Mouse (Mus musculus) kidney, embryonic 14.5 days (tissue): ENCODE data around the gene Pnldc1. TPM values are rescaled to one million over a fixed set of nuclear protein-coding genes. Genes with fewer than 3 reads are reported as not detected.

Source experiments
- ATAC-seq: fragments of 200-750 bp; cut with Nextera tagmentation; 2 replicates; pipeline ENCODE4 v1.8.0; 2017; ENCODE audit warnings: moderate number of reproducible peaks, mild to moderate bottlenecking, moderate TSS enrichment, moderate library complexity; ENCODE audit not compliant: low FRiP score, low TSS enrichment
- H3K27ac ChIP-seq: fragments of 300-500 bp; sonication (generic); 2 replicates; pipeline ENCODE4 v1.5.1; 2014; ENCODE audit warnings: low read depth, mild to moderate bottlenecking, low read length, moderate library complexity, mixed read lengths
- H3K27me3 ChIP-seq: fragments of 300-500 bp; sonication (generic); 2 replicates; pipeline ENCODE4 v1.6.1; 2014; ENCODE audit warnings: mild to moderate bottlenecking, low read length; ENCODE audit not compliant: control insufficient read depth, insufficient read depth
- H3K36me3 ChIP-seq: fragments of 300-500 bp; sonication (generic); 2 replicates; pipeline ENCODE4 v1.6.1; 2014; ENCODE audit warnings: low read length, mixed read lengths; ENCODE audit not compliant: control insufficient read depth, insufficient read depth
- H3K4me1 ChIP-seq: fragments of 300-500 bp; sonication (generic); 2 replicates; pipeline ENCODE4 v1.6.1; 2014; ENCODE audit warnings: low read length, mixed read lengths; ENCODE audit not compliant: control insufficient read depth, insufficient read depth
- H3K4me2 ChIP-seq: fragments of 300-500 bp; sonication (generic); replicated peaks from 2 replicates; pipeline ENCODE4 v1.6.1; 2014; ENCODE audit warnings: low read depth, mild to moderate bottlenecking, low read length
- H3K4me3 ChIP-seq: fragments of 300-500 bp; sonication (generic); 2 replicates; pipeline ENCODE4 v1.5.1; 2014; ENCODE audit warnings: mild to moderate bottlenecking, low read length
- H3K9ac ChIP-seq: fragments of 300-500 bp; sonication (generic); 2 replicates; pipeline ENCODE4 v1.6.1; 2014; ENCODE audit warnings: low read depth, mild to moderate bottlenecking, low read length, moderate library complexity
- H3K9me3 ChIP-seq: fragments of 300-500 bp; sonication (generic); 2 replicates; pipeline ENCODE4 v1.6.1; 2016; ENCODE audit warnings: low read length; ENCODE audit not compliant: control insufficient read depth
- WGBS: fragments of 180-500 bp; shearing (Covaris S2); extraction: QIAGEN DNeasy Blood & Tissue Kit; methylation state at CpG from one replicate; pipeline ENCODE4 v1.1.7; 2014; 5-methylcytosine and 5-hydroxymethylcytosine counted together
- polyA plus RNA-seq: library from polyadenylated mRNA; unstranded; fragments of >200 nt; fragmentation: Nextera tagmentation; extraction: Ambion mirVana; gene quantifications from 2 replicates; pipeline ENCODE4 v1.2.1, GENCODE M21; 2014

The Pnldc1 gene
- polyA plus RNA-seq, 1 experiment from 2014 or later: 1.7 TPM

DNA sequence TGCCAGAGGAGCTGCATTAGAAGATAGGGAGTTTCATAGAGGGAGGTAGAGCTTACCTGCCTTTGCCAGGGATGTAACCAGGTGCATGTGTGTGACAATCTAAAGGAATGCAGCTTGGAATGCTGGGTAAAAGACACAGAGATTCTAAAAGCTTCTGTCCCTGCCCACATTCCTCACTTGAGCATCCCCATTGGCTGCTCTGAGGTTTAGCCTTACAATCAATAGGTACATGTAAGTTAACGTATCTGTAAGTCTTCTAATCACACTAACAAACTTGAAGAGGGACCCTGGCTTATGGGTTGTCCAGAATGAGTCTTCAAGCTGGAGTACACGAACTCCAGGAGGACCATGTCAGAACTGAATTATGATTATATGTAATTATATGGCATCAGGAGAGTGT, 42.0 kb downstream of the Pnldc1 start, which contains the start of gene Mas1:
Gene Mas1 (minus strand): TSS at position 101 of the 400 bp plus-strand sequence.
- Histone ChIP-seq H3K36me3 (no peaks in the 10 kb centered on the region), H3K27ac (no peak within 1 kb of the TSS), H3K9me3 (no peaks in the 10 kb centered on the region), H3K9ac (no peak within 1 kb of the TSS), H3K4me1 (no peaks in the 10 kb centered on the region), H3K4me2 (no peak within 1 kb of the TSS), H3K27me3 (no peaks in the 10 kb centered on the region), H3K4me3 (no peak within 1 kb of the TSS)
- 57% methylated on average over 2 of the region's 2 CpGs for WGBS
- ATAC-seq: no peak

DNA sequence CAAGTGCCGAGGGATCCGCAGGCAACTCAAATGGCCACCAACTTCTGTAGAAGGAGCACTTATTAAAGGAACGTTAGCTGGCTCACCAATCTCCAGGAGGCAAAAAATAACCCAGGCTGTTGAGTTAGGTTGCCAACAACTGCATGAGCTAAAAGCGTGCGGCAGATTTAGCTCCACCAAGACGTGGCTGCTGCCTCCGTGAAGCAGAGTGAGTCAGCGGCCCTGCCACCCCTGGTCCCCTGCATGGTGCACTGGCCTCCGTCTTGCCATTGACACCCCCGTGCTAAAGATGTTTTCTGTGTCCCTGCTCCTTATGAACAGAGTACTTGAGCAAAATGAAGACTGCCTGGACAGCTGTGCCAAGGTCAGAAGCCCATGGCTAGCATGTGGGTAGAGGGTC, 43.2 kb downstream of the Pnldc1 start:
- H3K9me3 ChIP-seq: no peaks in the 10 kb centered on the region
- ATAC-seq: no peak

DNA sequence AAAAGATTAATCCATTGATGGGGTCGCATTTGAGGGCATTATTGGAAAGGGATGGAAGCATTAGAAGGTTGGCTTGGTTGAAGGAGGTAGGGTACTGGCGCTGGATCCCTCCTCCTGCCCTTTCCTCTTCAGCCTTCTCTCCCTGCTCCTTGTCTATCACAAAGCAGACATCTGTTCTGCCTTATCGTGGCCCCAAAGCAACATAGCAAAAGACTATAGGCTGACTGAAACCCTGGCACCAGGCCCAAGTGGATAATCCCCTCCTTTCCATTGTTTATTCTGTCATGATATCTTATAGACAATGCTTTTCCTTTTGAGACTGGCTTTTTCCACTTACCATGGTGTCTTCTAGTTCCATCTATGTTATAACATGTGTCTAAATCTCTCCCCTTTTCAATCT, 44.6 kb downstream of the Pnldc1 start:
- Histone ChIP-seq H3K9ac (no peak overlapping the region), H3K4me3 (no peak overlapping the region), H3K27me3 (no peaks in the 10 kb centered on the region), H3K4me2 (no peak overlapping the region), H3K36me3 (no peaks in the 10 kb centered on the region), H3K27ac (no peak overlapping the region), H3K9me3 (no peaks in the 10 kb centered on the region), H3K4me1 (no peaks in the 10 kb centered on the region)
- ATAC-seq: no peak
- 70% methylated on average over 3 of the region's 3 CpGs for WGBS

More for the DNA sequence above, 43.2 kb downstream of the Pnldc1 start:
- no peak overlapping the region for H3K4me2 ChIP-seq
- no peak overlapping the region for H3K9ac ChIP-seq
- no peaks in the 10 kb centered on the region for H3K27me3 ChIP-seq
- no peak overlapping the region for H3K4me3 ChIP-seq
- H3K36me3 ChIP-seq: no peaks in the 10 kb centered on the region
- no peak overlapping the region for H3K27ac ChIP-seq
- 89% methylated on average over 10 of the region's 10 CpGs for WGBS
- no peaks in the 10 kb centered on the region for H3K4me1 ChIP-seq

DNA sequence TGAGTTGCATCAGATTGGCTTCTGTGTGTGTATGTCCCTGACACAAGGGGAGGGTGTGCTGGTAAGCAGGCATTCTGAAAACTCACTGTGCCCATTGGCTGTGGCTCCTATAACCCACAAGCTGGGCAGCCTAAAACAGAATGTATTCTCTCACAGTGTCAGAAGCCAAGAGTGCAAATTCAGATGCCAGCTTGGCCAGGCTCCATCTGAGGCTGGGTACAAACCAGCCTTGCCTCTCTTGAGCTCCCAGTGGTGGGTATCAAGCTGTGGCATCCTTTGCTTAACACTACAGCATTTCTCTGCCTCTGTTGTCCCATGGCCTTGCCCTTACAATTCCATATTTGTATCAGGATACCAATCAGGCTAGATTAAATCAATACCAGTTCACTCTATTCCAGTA, 45.9 kb downstream of the Pnldc1 start:
- Histone ChIP-seq H3K36me3 (no peaks in the 10 kb centered on the region), H3K27me3 (no peaks in the 10 kb centered on the region), H3K4me2 (no peak overlapping the region), H3K4me1 (no peaks in the 10 kb centered on the region), H3K9ac (no peak overlapping the region), H3K27ac (no peak overlapping the region), H3K9me3 (no peaks in the 10 kb centered on the region), H3K4me3 (no peak overlapping the region)
- no peak for ATAC-seq

DNA sequence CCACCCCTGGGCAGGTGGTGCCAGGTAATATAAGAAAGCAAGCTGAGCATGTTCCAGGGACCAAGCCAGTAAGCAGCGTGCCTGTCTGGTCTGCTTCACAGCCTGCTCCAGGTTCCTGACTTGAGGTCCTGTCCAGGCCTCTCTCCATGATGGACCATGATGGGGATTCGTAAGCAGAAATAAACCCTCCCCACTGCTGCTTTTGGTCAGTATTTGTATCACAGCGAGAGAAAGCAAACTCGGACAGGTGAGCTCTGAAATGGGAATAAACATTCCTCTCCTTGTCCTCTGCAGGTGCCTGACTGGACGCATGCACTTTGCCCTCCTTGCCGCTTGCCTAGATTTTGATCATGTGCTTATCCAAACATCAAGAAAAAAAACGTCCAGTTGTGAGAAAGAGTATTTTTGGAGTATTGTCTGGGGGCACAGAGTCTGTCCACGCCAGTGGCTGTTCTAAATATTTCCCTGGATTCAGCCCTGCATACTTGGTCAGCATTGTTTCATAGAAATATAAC, 51.0 kb downstream of the Pnldc1 start:
- ATAC-seq: no peak
- Histone ChIP-seq H3K4me2 (no peak overlapping the region), H3K9me3 (no peaks in the 10 kb centered on the region), H3K36me3 (no peaks in the 10 kb centered on the region), H3K4me3 (no peak overlapping the region), H3K4me1 (no peaks in the 10 kb centered on the region), H3K9ac (no peak overlapping the region), H3K27ac (no peak overlapping the region), H3K27me3 (no peaks in the 10 kb centered on the region)
- 76% methylated on average over 8 of the region's 8 CpGs for WGBS

DNA sequence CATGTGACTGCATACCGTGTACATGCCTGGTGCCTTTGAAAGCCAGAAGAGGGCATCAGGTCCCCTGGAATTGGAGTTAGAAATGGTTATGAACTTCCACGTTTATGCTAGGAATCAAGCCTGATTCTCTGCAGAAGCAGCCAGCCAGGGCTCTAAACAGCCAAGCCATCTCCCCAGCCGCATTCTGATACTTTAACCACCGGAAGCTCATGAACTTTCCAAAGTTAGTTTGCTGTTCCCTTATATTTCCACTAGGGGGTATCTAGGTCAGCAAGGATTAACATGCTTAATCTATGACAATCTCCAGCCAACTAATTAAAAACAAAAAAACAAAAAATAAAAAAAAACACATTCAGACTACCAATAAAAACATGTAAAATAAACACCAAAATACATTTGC, 52.0 kb downstream of the Pnldc1 start:
- Histone ChIP-seq H3K9me3 (no peaks in the 10 kb centered on the region), H3K4me1 (no peaks in the 10 kb centered on the region), H3K27me3 (no peaks in the 10 kb centered on the region), H3K4me3 (no peak overlapping the region), H3K27ac (no peak overlapping the region), H3K4me2 (no peak overlapping the region), H3K36me3 (no peaks in the 10 kb centered on the region), H3K9ac (no peak overlapping the region)
- WGBS: 39% methylated on average over 4 of the region's 4 CpGs
- ATAC-seq: no peak

DNA sequence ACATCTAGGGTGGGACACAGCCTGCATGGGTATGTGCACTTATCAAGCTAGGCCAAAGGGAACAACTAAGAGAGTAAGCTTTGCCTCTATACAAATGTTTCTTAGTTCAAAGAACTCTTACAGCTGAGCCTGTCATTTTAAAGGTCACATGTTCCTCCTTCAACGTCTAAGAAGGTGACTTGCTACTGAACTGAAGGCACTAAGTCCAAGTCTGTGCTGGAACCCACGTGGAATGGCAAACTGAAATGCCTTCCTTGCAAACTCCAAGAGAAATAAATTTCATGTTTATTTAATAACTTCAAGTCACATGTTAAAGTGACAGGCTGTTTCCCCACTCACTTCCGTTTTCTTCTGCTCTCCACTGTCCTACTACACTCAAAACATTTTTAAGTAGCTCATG, 52.6 kb downstream of the Pnldc1 start:
- no peaks in the 10 kb centered on the region for H3K4me1 ChIP-seq
- no peak overlapping the region for H3K9ac ChIP-seq
- no peak overlapping the region for H3K4me3 ChIP-seq
- no peak for ATAC-seq
- no peak overlapping the region for H3K4me2 ChIP-seq
- no peaks in the 10 kb centered on the region for H3K9me3 ChIP-seq
- no peaks in the 10 kb centered on the region for H3K27me3 ChIP-seq
- H3K27ac ChIP-seq: no peak overlapping the region
- no peaks in the 10 kb centered on the region for H3K36me3 ChIP-seq
- 38% methylated on average over 3 of the region's 3 CpGs for WGBS

DNA sequence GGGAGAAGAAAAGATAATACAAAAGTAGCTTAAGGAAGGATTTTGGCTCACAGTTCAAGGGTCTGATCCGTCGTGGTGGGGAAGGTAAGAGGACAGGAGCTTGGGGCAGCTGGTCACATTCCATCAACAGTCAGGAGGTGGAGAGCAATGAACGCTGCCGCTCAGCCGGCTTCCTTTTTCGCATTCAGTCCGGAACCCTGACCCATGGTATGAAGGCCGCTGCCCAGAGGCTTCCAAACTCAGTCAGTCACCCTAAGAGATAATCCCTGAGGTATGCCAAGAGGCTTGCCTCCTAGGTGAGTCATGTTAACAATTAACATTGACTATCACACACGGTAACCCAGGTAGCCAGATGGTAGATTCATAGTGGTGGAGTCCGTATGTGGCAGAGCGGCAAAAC, 55.6 kb downstream of the Pnldc1 start:
- Histone ChIP-seq H3K4me1 (no peaks in the 10 kb centered on the region), H3K27ac (no peak overlapping the region), H3K9ac (no peak overlapping the region), H3K4me3 (no peak overlapping the region), H3K27me3 (no peaks in the 10 kb centered on the region), H3K36me3 (no peaks in the 10 kb centered on the region), H3K4me2 (no peak overlapping the region), H3K9me3 (no peaks in the 10 kb centered on the region)
- WGBS: 96% methylated on average over 11 of the region's 11 CpGs
- ATAC-seq: no peak

DNA sequence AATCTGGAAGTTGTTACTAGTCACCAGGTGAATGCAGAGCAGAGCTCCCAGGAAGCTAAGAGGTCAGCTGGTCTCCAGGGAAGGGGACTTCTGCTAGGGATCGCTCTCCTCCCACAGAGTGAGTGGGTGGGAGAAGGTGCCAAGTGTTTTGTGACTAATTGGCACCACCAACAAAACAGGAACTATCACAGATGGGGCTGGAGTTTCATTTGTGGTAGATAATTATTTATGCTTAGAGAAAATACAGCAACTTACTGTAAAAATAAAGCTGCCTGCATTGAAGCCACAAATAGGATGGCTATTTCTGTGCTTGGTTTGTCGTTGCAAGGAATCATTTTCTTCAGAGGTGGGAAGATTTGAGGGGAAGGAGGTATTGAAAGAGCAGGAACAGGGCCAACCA, 56.2 kb downstream of the Pnldc1 start:
- H3K4me1 ChIP-seq: no peaks in the 10 kb centered on the region
- 66% methylated on average over 2 of the region's 2 CpGs for WGBS
- no peak overlapping the region for H3K9ac ChIP-seq
- H3K27me3 ChIP-seq: no peaks in the 10 kb centered on the region
- no peak overlapping the region for H3K27ac ChIP-seq
- no peak overlapping the region for H3K4me2 ChIP-seq
- H3K36me3 ChIP-seq: no peaks in the 10 kb centered on the region
- ATAC-seq: no peak
- no peaks in the 10 kb centered on the region for H3K9me3 ChIP-seq
- no peak overlapping the region for H3K4me3 ChIP-seq
